Mouse (Mus musculus) C2C12 (cell line): ENCODE data around the gene Slc1a4. TPM values are rescaled to one million over a fixed set of nuclear protein-coding genes. Genes with fewer than 3 reads are reported as not detected.
A peak's percentile ranks its signal among the peaks of the same experiment; 100 is the strongest.

ENCODE experiments used
- H3K27me3 ChIP-seq: one replicate; pipeline ENCODE4 v1.6.1; 2011; ENCODE audit not compliant: control insufficient read depth, insufficient read depth, insufficient read length
- H3K36me3 ChIP-seq: one replicate; pipeline ENCODE4 v1.6.1; 2011; ENCODE audit not compliant: control insufficient read depth, insufficient read depth
- H3K4me3 ChIP-seq: one replicate; pipeline ENCODE4 v1.5.1; 2011; ENCODE audit warnings: mild to moderate bottlenecking, control low read depth; ENCODE audit not compliant: poor library complexity, insufficient read depth, severe bottlenecking
- H3K79me2 ChIP-seq: one replicate; pipeline ENCODE4 v1.6.1; 2011; ENCODE audit not compliant: control insufficient read depth, insufficient read depth
- H3K79me3 ChIP-seq: one replicate; pipeline ENCODE4 v1.6.1; 2011; ENCODE audit warnings: low read depth, control low read depth
- H3ac ChIP-seq: one replicate; pipeline ENCODE3; 2011; ENCODE audit warnings: low read depth; ENCODE audit not compliant: control insufficient read depth, insufficient read length
- CEBPB ChIP-seq: IDR thresholded peaks from one replicate; pipeline ENCODE4 v1.6.1; 2011; ENCODE audit warnings: low read depth, mild to moderate bottlenecking, control low read depth, moderate library complexity
- CTCF ChIP-seq: IDR thresholded peaks from one replicate; pipeline ENCODE4 v1.5.1; 2011; ENCODE audit not compliant: control insufficient read depth, insufficient read depth, insufficient read length
- FOSL1 ChIP-seq: IDR thresholded peaks from one replicate; pipeline ENCODE4 v1.8.0; 2011; ENCODE audit warnings: mild to moderate bottlenecking, low read length; ENCODE audit not compliant: poor library complexity, insufficient read depth, severe bottlenecking
- MAX ChIP-seq: IDR thresholded peaks from one replicate; pipeline ENCODE4 v1.6.1; 2011; ENCODE audit warnings: mild to moderate bottlenecking, control low read depth
- MYOD1 ChIP-seq: IDR thresholded peaks from one replicate; pipeline ENCODE4 v1.6.1; 2011; ENCODE audit warnings: low read depth; ENCODE audit not compliant: control insufficient read depth, insufficient read length
- MYOG ChIP-seq: IDR thresholded peaks from one replicate; pipeline ENCODE4 v1.6.1; 2011; ENCODE audit not compliant: control insufficient read depth, insufficient read length; ENCODE audit errors: extremely low read depth
- USF1 ChIP-seq: IDR thresholded peaks from one replicate; pipeline ENCODE4 v1.6.1; 2011; ENCODE audit warnings: low read depth, mild to moderate bottlenecking, control low read depth, moderate library complexity
- polyA plus RNA-seq: library from polyadenylated mRNA; unstranded; fragments of >200 nt; fragmentation: generic; extraction: Trizol; gene quantifications from one replicate; pipeline ENCODE4 v1.2.1, GENCODE M21; 2012; ENCODE audit warnings: missing spikeins

Gene Slc1a4
- polyA plus RNA-seq, 1 experiment: 19.8 TPM

GRCm38 (mm10) chr11:20331027-20331689, 1.4 kb downstream of the Slc1a4 start:
- peak overlapping the region; percentile 85 for H3K4me3 ChIP-seq
- peak overlapping the region; percentile 48 for H3ac ChIP-seq
- H3K79me3 ChIP-seq: peaks cover 29% of the 10 kb centered on the region
- peaks cover 61% of the 10 kb centered on the region for H3K79me2 ChIP-seq
- peaks cover 13% of the 10 kb centered on the region for H3K36me3 ChIP-seq
- H3K27me3 ChIP-seq: no peaks in the 10 kb centered on the region
- TF ChIP-seq MYOG (no peak), MAX (no peak), USF1 (no peak), MYOD1 (no peak), CEBPB (no peak), CTCF (no peak), FOSL1 (no peak)

GRCm38 (mm10) chr11:20329711-20330110, 2.8 kb downstream of the Slc1a4 start:
- TF ChIP-seq CTCF (no peak), MAX (no peak), USF1 (no peak), MYOG (no peak), CEBPB (no peak), MYOD1 (no peak)
- Histone ChIP-seq H3K4me3 (no peak overlapping the region), H3K79me3 (peaks cover 34% of the 10 kb centered on the region), H3K36me3 (peaks cover 13% of the 10 kb centered on the region), H3K27me3 (no peaks in the 10 kb centered on the region), H3ac (no peak overlapping the region), H3K79me2 (peaks cover 68% of the 10 kb centered on the region)

GRCm38 (mm10) chr11:20328771-20329170, 3.7 kb downstream of the Slc1a4 start:
- H3K27me3 ChIP-seq: no peaks in the 10 kb centered on the region
- H3K36me3 ChIP-seq: peaks cover 13% of the 10 kb centered on the region
- H3K79me3 ChIP-seq: peaks cover 42% of the 10 kb centered on the region
- H3ac ChIP-seq: no peak overlapping the region
- TF ChIP-seq MYOG: no peak
- TF ChIP-seq FOSL1: no peak
- TF ChIP-seq CTCF: no peak
- no peak for TF ChIP-seq CEBPB
- no peak for TF ChIP-seq MYOD1
- no peak for TF ChIP-seq MAX
- TF ChIP-seq USF1: no peak
- no peak overlapping the region for H3K4me3 ChIP-seq
- peaks cover 78% of the 10 kb centered on the region for H3K79me2 ChIP-seq

- Histone ChIP-seq H3K79me2 (peaks cover 90% of the 10 kb centered on the region), H3K4me3 (no peak overlapping the region), H3K27me3 (no peaks in the 10 kb centered on the region), H3ac (no peak overlapping the region), H3K36me3 (peaks cover 13% of the 10 kb centered on the region), H3K79me3 (peaks cover 51% of the 10 kb centered on the region)
- TF ChIP-seq MYOD1: no peak
- TF ChIP-seq USF1: no peak
- TF ChIP-seq CTCF: no peak
- TF ChIP-seq MYOG: no peak
- TF ChIP-seq FOSL1: no peak
- no peak for TF ChIP-seq CEBPB
- TF ChIP-seq MAX: no peak
Measured at GRCm38 (mm10) chr11:20326328-20326995, 6.1 kb downstream of the Slc1a4 start.

- no peaks in the 10 kb centered on the region for H3K27me3 ChIP-seq
- TF ChIP-seq CEBPB: no peak
- no peak for TF ChIP-seq MYOG
- no peak for TF ChIP-seq FOSL1
- no peak for TF ChIP-seq MAX
- TF ChIP-seq MYOD1: no peak
- TF ChIP-seq CTCF: no peak
- no peak for TF ChIP-seq USF1
- no peak overlapping the region for H3ac ChIP-seq
- H3K79me2 ChIP-seq: peaks cover 89% of the 10 kb centered on the region
- no peak overlapping the region for H3K4me3 ChIP-seq
- peaks cover 39% of the 10 kb centered on the region for H3K79me3 ChIP-seq
- peaks cover 13% of the 10 kb centered on the region for H3K36me3 ChIP-seq
Measured at GRCm38 (mm10) chr11:20325073-20325694, 7.3 kb downstream of the Slc1a4 start.

- Histone ChIP-seq H3ac (no peak overlapping the region), H3K27me3 (no peaks in the 10 kb centered on the region), H3K79me3 (peaks cover 32% of the 10 kb centered on the region), H3K36me3 (peaks cover 11% of the 10 kb centered on the region), H3K79me2 (peaks cover 77% of the 10 kb centered on the region), H3K4me3 (no peak overlapping the region)
- no peak for TF ChIP-seq USF1
- TF ChIP-seq MYOD1: no peak
- no peak for TF ChIP-seq FOSL1
- no peak for TF ChIP-seq MAX
- TF ChIP-seq CTCF: no peak
- TF ChIP-seq MYOG: no peak
- TF ChIP-seq CEBPB: no peak
Measured at GRCm38 (mm10) chr11:20324006-20324405, 8.5 kb downstream of the Slc1a4 start.
